Mouse (Mus musculus) stomach, postnatal 0 days (tissue): ENCODE results near the gene Tspyl3.

Source experiments
- CTCF ChIP-seq: IDR thresholded peaks from 2 replicates; pipeline ENCODE4 v1.5.1; 2016; ENCODE audit warnings: antibody characterized with exemption, low read depth, mild to moderate bottlenecking, moderate library complexity
- EP300 ChIP-seq: optimal IDR thresholded peaks from 2 replicates; pipeline ENCODE3; 2016; ENCODE audit warnings: antibody characterized with exemption

DNA sequence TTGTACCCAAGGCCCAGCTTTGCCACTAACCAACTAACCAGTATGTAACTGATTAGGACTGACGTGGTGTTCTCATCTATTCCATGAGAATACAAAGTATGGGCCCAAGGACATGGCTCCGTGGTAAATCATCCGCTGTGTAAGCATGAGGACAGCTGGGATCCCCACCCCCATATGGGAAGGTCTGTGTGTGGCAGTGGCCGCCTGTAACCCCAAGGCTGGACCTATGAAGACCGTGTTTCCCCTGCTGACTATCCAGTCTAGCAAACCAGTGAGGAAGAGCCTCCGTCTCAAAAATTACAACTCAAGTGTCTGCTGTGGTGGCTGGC lies 49.6 kb upstream of the Tspyl3 start:
- TF ChIP-seq EP300 (no peak), CTCF (no peak)
